Mouse (Mus musculus) embryonic facial prominence, embryonic 15.5 days (tissue): ENCODE data around the gene Engase. TPM values are rescaled to one million over a fixed set of nuclear protein-coding genes. Genes with fewer than 3 reads are reported as not detected.
A peak's percentile ranks its signal among the peaks of the same experiment; 100 is the strongest.

Experiments
- ATAC-seq: fragments of 200-750 bp; cut with Nextera tagmentation; 2 replicates; pipeline ENCODE4 v1.8.0; 2017; ENCODE audit warnings: low read depth, moderate TSS enrichment; ENCODE audit not compliant: insufficient number of reproducible peaks, low FRiP score, low TSS enrichment
- H3K27ac ChIP-seq: fragments of 300-500 bp; sonication (generic); replicated peaks from 2 replicates; pipeline ENCODE4 v1.5.1; 2015; ENCODE audit warnings: mild to moderate bottlenecking, inconsistent platforms
- H3K27me3 ChIP-seq: fragments of 300-500 bp; sonication (generic); 2 replicates; pipeline ENCODE4 v1.6.1; 2015; ENCODE audit warnings: inconsistent platforms
- H3K36me3 ChIP-seq: fragments of 300-500 bp; sonication (generic); 2 replicates; pipeline ENCODE4 v1.6.1; 2015; ENCODE audit warnings: mild to moderate bottlenecking, inconsistent platforms
- H3K4me1 ChIP-seq: fragments of 300-500 bp; sonication (generic); 2 replicates; pipeline ENCODE4 v1.6.1; 2015; ENCODE audit warnings: inconsistent platforms
- H3K4me2 ChIP-seq: fragments of 300-500 bp; sonication (generic); replicated peaks from 2 replicates; pipeline ENCODE4 v1.6.1; 2015; ENCODE audit warnings: mild to moderate bottlenecking, inconsistent platforms
- H3K4me3 ChIP-seq: fragments of 300-500 bp; sonication (generic); replicated peaks from 2 replicates; pipeline ENCODE4 v1.5.1; 2015; ENCODE audit warnings: mild to moderate bottlenecking, inconsistent platforms
- H3K9ac ChIP-seq: fragments of 300-500 bp; sonication (generic); 2 replicates; pipeline ENCODE4 v1.6.1; 2015; ENCODE audit warnings: inconsistent platforms
- H3K9me3 ChIP-seq: fragments of 300-500 bp; sonication (generic); replicated peaks from 2 replicates; pipeline ENCODE4 v1.6.1; 2016; ENCODE audit warnings: inconsistent platforms
- WGBS: fragments of 180-500 bp; shearing (Covaris S2); methylation state at CpG from one replicate; pipeline ENCODE4 v1.1.7; 2015; 5-methylcytosine and 5-hydroxymethylcytosine counted together
- polyA plus RNA-seq: library from polyadenylated mRNA; unstranded; fragments of >200 nt; fragmentation: Nextera tagmentation; extraction: Ambion mirVana; gene quantifications from 2 replicates; pipeline ENCODE4 v1.2.1, GENCODE M21; 2015

Engase gene
- polyA plus RNA-seq, 1 experiment from 2014 or later, result 8.7 TPM

DNA sequence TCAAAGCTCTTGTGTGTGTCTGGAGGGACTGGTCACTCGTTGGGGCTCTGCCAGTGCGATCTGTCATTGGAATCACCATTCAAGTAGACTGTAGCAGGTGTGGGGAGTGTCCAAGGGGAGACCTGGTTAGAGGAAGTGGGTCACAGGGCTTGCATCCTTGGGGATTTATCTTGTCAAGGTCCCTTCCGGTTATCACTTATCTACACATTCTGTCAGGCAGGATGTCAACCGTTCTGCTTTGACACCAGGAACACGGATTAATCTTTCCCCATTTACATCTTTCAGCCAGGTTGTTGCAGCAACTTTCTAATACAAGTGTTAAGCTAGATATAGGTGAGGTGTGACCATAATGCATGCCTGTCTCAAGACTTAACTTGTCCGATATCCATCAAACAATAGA is 20.8 kb upstream of the Engase start:
- no peak for ATAC-seq
- Histone ChIP-seq H3K4me2 (no peak overlapping the region), H3K9me3 (0 out of 2 replicates have a peak, but pooled peaks cover 3% of the 10 kb centered on the region), H3K4me1 (peaks cover 6% of the 10 kb centered on the region; the same call in 1 of the 2 replicates), H3K9ac (no peak overlapping the region), H3K4me3 (no peak overlapping the region), H3K27ac (no peak overlapping the region), H3K36me3 (0 out of 2 replicates have a peak, but pooled peaks cover under 1% of the 10 kb centered on the region), H3K27me3 (no peaks in the 10 kb centered on the region)
- 84% methylated on average over 6 of the region's 6 CpGs for WGBS

DNA sequence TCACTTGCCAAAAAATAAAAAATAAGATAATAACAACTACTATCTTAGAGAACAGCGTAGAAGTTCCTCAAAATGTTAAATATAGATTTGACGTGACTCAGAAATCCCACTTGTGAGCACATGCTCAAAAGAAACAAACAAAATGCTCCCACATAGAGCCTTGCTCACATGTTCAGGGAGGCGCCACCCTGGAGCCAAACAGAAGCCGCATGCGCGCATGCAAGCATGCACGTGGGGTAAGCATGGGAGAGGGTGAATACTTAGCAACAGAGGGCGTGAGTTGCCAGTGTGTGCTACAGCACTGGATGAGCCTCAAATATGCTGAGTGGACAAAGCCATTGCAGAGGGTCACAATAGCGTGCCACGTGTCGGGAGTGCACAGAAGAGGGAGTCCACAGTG is 19.7 kb upstream of the Engase start:
- peaks cover 6% of the 10 kb centered on the region; the same call in 1 of the 2 replicates for H3K4me1 ChIP-seq
- WGBS, result 67% methylated on average over 11 of the region's 11 CpGs
- H3K9ac ChIP-seq, result no peak overlapping the region

DNA sequence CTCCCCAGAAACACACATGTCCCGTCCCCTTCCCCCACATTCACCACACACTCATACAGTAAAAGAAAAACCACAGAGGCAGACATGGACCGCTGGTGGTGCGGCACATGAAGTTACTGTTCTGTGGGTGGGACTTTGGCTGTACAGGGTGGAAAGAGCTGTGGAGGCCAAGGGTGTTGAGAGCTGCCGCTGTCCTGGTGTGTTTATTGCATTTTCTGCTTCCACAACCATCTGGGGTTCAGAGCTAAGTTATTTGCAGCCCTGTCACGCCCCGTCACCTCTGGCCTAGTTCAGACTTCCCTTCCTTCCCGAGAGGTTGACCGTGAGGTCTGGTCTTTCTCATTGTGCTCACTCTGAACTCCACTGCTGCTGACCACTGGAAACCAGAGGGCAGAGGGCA is 17.6 kb upstream of the Engase start:
- Histone ChIP-seq H3K4me2 (no peak overlapping the region; the same call in 1 of the 2 replicates), H3K27me3 (no peaks in the 10 kb centered on the region), H3K9ac (no peak overlapping the region), H3K27ac (0 out of 2 replicates have a peak overlapping the region, but pooled peaks have one; percentile 8), H3K36me3 (no peaks in the 10 kb centered on the region), H3K4me1 (peaks cover 6% of the 10 kb centered on the region; the same call in 1 of the 2 replicates), H3K9me3 (0 out of 2 replicates have a peak, but pooled peaks cover 3% of the 10 kb centered on the region), H3K4me3 (no peak overlapping the region)
- no peak for ATAC-seq
- WGBS, result 38% methylated on average over 8 of the region's 8 CpGs

More for the DNA sequence above, 19.7 kb upstream of the Engase start:
- Histone ChIP-seq H3K36me3 (no peaks in the 10 kb centered on the region), H3K4me2 (no peak overlapping the region), H3K4me3 (no peak overlapping the region), H3K27ac (no peak overlapping the region), H3K27me3 (no peaks in the 10 kb centered on the region), H3K9me3 (0 out of 2 replicates have a peak, but pooled peaks cover 3% of the 10 kb centered on the region)
- no peak for ATAC-seq

DNA sequence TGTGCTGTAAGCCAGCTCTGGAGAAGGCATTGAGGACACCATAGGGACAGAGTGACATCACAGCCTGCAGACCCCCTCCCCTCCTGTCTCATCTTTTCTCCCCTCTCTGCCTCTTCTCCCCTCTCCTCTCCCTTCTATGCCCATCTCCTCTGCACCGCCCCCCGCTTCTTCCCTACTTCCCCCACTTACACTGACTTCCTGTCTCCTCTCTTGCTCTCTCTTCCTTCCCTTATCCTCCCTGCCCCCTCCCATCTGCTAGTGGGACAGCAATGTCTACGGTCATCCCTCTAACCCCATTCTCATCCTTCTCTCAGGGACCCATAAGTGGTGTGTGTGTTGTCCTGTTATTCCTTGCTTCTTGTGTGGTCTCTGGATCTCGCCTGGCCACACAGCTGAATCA is 17.1 kb upstream of the Engase start:
- Histone ChIP-seq H3K4me3 (no peak overlapping the region), H3K36me3 (no peaks in the 10 kb centered on the region), H3K9ac (no peak overlapping the region), H3K4me2 (no peak overlapping the region), H3K27ac (no peak overlapping the region), H3K27me3 (no peaks in the 10 kb centered on the region), H3K4me1 (peaks cover 6% of the 10 kb centered on the region; the same call in 1 of the 2 replicates), H3K9me3 (0 out of 2 replicates have a peak, but pooled peaks cover 3% of the 10 kb centered on the region)
- WGBS, result 67% methylated on average over 3 of the region's 4 CpGs
- ATAC-seq, result no peak

DNA sequence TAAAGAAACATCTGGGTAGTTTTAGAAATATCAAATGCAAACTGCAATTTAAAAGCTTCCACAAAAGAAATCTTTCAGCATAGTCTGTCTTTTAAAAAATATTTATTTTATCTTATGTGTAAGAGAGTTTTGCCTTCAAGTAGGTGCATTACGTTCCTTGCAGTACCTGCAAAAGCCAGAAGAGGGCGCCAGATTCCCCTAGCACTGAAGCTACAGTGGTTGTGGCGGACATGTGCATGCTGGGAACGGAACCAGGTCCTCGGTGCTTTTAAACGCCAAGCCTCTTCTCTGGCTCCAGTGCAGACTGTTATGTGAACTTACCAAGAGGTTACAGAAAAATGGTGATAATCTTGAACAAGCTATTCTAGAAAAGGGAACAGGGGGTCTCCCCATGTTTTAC is 16.3 kb upstream of the Engase start:
- Histone ChIP-seq H3K27me3 (no peaks in the 10 kb centered on the region), H3K4me1 (peaks cover 6% of the 10 kb centered on the region; the same call in 1 of the 2 replicates), H3K4me2 (no peak overlapping the region), H3K27ac (no peak overlapping the region), H3K36me3 (no peaks in the 10 kb centered on the region), H3K9me3 (0 out of 2 replicates have a peak, but pooled peaks cover 3% of the 10 kb centered on the region), H3K9ac (no peak overlapping the region), H3K4me3 (no peak overlapping the region)
- WGBS, result 59% methylated on average over 6 of the region's 6 CpGs
- no peak for ATAC-seq

DNA sequence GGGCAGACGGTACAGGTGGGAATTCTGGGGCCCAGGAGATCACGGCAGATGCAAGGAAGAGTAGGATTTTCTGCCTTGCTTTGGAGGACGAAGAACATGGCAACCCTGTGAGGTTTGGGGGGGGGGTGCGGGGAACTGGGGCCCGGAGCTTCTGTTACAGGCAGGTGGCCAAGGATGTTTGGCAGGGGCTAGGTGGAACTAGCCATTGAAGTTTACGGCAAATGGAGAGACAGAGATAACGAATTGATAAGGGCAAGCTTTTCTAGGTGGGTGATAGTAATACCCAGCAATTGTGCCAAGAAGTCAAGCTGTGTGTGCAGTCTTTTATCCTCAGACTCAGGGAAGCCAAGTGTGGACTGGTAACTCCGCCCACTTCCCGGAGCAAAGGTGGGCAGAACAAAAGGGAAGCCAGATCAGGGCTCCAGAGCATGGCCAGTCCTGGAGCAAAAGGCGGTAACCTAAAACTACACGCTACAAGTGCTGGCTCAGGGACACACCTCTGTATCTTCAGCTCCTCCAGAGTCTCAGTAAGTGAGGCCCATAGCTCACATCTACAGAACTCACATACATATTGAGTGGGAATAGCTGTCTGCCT is 9.1 kb upstream of the Engase start:
- no peak for ATAC-seq
- no peak overlapping the region for H3K4me2 ChIP-seq
- H3K27me3 ChIP-seq, result no peaks in the 10 kb centered on the region
- no peaks in the 10 kb centered on the region for H3K36me3 ChIP-seq
- H3K27ac ChIP-seq, result no peak overlapping the region
- H3K9ac ChIP-seq, result no peak overlapping the region
- no peaks in the 10 kb centered on the region for H3K9me3 ChIP-seq
- no peak overlapping the region for H3K4me3 ChIP-seq
- 61% methylated on average over 11 of the region's 11 CpGs for WGBS
- peaks cover 17% of the 10 kb centered on the region for H3K4me1 ChIP-seq

DNA sequence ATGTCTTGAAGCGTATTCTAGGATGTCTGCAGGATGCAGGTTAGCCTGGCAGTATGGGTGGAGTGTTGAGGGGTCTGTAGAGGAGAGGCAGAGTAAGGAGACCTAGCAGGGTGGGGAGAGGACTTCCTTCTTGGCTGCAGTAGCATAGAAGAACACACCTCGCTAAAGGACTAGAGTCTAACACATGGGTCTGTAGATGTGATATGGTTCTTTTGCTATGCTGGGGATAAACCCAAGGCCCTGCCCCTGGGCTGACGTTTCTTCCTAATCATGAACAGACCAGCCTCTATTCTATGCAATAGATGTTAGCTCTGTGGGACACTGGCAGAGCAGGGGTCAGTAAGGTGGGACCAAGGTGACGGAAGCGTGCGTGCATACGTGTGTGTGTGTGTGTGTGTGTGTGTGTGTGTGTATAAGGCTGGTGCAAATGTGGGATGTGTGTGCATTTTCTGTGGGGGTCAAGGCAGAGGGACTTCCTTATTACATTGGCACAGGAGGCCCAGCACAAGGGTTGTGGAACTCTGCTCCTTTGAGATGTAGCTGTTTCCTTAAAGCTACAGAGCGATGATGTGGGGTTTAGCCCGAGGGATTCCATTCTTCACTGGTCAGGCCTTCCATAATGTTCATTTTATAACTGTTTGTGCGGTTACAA is 7.0 kb upstream of the Engase start:
- Histone ChIP-seq H3K27me3 (no peaks in the 10 kb centered on the region), H3K9me3 (no peaks in the 10 kb centered on the region), H3K36me3 (no peaks in the 10 kb centered on the region), H3K27ac (peak overlapping the region; percentile 48; the same call in 1 of the 2 replicates), H3K9ac (no peak overlapping the region), H3K4me2 (no peak overlapping the region), H3K4me3 (no peak overlapping the region), H3K4me1 (peaks cover 17% of the 10 kb centered on the region)
- 72% methylated on average over 10 of the region's 10 CpGs for WGBS
- no peak for ATAC-seq

DNA sequence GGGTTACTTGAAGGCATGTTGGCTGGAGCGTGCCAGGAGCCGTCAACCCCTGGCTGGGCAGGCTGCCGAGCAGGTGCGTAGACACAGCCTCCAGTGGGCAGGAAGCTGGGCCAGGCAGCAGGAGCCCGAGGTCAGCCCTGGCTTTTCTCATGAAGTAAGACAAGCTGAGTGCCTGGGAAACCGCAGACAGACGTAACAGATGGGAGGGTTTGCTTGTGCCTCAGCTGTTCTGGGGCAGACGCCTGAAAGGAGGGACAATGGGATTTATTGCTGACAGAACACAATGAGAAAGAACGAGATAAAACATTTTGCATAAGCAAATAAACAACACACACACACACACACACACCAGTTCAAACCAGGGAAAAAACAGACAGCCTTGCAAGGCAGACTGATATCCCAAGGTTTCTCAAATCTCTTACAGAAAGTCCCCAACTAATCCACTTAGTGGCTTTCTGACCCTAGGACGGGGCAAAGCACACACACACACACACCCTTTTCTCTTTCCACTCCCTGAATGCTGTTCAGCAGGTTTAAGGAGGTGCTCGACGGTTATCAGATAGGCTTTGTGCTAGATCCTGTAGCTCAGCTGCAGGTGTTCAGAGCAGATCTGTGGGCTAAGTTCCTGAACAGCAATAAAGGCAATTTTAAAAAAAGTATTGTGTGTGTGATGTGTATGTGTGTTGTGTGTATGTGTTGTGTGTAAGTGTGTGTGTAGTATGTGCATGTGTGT is 6.2 kb upstream of the Engase start:
- no peak overlapping the region for H3K4me2 ChIP-seq
- H3K9me3 ChIP-seq, result no peaks in the 10 kb centered on the region
- H3K4me3 ChIP-seq, result no peak overlapping the region
- H3K4me1 ChIP-seq, result peaks cover 17% of the 10 kb centered on the region
- H3K27me3 ChIP-seq, result no peaks in the 10 kb centered on the region
- no peak overlapping the region for H3K9ac ChIP-seq
- WGBS, result 30% methylated on average over 12 of the region's 12 CpGs
- peak; percentile 59; the same call in 1 of the 2 replicates for ATAC-seq
- H3K27ac ChIP-seq, result peak overlapping the region; percentile 48; the same call in 1 of the 2 replicates
- H3K36me3 ChIP-seq, result no peaks in the 10 kb centered on the region

DNA sequence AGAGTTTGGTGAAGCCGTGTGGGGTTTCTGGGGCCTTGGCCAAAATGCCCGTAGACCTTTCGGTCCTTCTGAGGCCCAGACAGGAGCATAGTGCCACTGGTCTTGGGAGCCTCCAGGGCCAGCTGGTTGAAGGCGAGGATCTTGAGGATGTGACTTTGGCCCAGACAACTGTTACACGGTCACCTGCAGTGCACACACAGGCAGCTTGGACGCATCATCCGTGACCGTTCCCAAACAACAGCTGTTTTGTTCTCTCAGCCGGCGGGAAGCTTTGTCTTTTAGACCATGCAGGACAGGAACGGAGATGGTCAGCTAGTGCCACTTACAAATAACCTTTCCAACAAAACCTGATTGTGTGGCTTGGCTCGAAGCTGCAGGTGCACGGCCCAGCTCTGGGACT is 5.0 kb upstream of the Engase start:
- Histone ChIP-seq H3K9ac (no peak overlapping the region), H3K27ac (no peak overlapping the region), H3K4me2 (no peak overlapping the region), H3K36me3 (no peaks in the 10 kb centered on the region), H3K4me1 (peaks cover 17% of the 10 kb centered on the region), H3K9me3 (no peaks in the 10 kb centered on the region), H3K4me3 (no peak overlapping the region), H3K27me3 (no peaks in the 10 kb centered on the region)
- no peak for ATAC-seq
- WGBS, result 56% methylated on average over 13 of the region's 13 CpGs

DNA sequence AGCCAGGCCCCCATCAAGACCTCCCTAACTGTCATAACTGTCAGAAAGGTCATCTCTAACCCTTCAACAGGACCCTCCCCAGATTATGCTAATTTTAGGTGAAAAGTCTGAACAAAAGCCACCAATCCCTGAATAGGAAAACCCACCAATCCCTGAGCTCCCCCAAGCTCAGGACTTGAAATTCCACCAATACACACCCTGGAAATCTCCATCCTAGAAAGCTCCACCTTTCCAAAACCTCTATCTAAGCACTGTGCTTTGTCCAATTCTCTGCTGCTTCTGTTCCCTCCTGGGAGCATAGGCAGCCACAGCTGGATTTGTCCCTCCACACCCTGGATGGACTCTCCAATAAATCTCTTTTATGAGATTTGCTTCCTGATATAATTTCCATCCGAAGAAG is 3.5 kb upstream of the Engase start:
- Histone ChIP-seq H3K36me3 (no peaks in the 10 kb centered on the region), H3K27me3 (no peaks in the 10 kb centered on the region), H3K4me2 (no peak overlapping the region), H3K4me3 (no peak overlapping the region), H3K27ac (no peak overlapping the region), H3K4me1 (peaks cover 28% of the 10 kb centered on the region), H3K9me3 (no peaks in the 10 kb centered on the region), H3K9ac (no peak overlapping the region)
- no peak for ATAC-seq
- 100% methylated on average over 1 of the region's 1 CpGs for WGBS

DNA sequence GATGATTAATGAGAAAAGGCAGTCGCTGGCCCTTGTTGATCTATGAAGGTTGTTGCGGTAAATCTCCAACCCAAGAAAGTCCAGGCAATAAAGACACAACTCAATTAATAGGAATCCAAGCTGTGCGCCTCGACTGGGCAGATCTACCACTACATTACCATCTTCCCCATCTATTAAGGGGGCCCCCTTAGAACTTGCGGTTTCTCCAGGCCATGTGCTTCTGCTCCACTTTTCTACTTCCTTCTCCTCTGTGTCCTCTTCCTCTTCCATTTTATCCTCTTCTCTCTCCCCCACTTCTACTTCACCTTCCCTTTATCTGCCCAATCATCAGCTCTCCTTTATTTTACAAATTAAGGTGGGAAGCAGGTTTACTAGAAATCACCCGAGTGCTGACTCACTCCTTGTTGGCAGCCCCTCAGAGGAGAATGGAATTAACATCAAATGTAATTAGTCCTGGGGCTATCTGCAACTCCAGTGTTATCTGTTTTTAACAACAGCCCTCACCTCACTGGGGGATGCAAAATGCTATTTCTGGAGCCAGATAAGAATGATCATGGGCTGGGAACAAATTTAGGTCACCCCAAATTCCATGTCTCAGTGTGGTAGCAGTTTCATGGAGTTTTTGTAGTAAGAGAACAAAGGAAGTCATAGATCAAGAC is 2.7 kb upstream of the Engase start:
- Histone ChIP-seq H3K9ac (no peak overlapping the region), H3K36me3 (no peaks in the 10 kb centered on the region), H3K4me3 (no peak overlapping the region), H3K27ac (no peak overlapping the region), H3K4me2 (no peak overlapping the region), H3K9me3 (no peaks in the 10 kb centered on the region), H3K27me3 (no peaks in the 10 kb centered on the region), H3K4me1 (peaks cover 28% of the 10 kb centered on the region)
- ATAC-seq, result no peak
- WGBS, result 81% methylated on average over 6 of the region's 6 CpGs
